Mouse (Mus musculus) cerebellum, adult 18-20 months (tissue): ENCODE measurements around the gene Tnfaip6.
A peak's percentile ranks its signal among the peaks of the same experiment; 100 is the strongest.

ENCODE experiments used
- DNase-seq, 2 experiments: peaks; one replicate each; pipeline ENCODE4 v3.0.0; 2021

Tnfaip6 gene

GRCm38 (mm10) chr2:52053502-52053901, 15.7 kb downstream of the Tnfaip6 start:
- DNase-seq: no peak

GRCm38 (mm10) chr2:52055616-52056015, 17.8 kb downstream of the Tnfaip6 start:
- DNase-seq: no peak

GRCm38 (mm10) chr2:52057099-52057498, 19.3 kb downstream of the Tnfaip6 start:
- DNase-seq: no peak

- DNase-seq: no peak
Observed at GRCm38 (mm10) chr2:52057681-52058080, 19.9 kb downstream of the Tnfaip6 start.

- DNase-seq: no peak
Observed at GRCm38 (mm10) chr2:52068641-52069040, 30.8 kb downstream of the Tnfaip6 start.

- DNase-seq: no peak
Observed at GRCm38 (mm10) chr2:52070816-52071215, 33.0 kb downstream of the Tnfaip6 start.

GRCm38 (mm10) chr2:52071241-52071991, 33.6 kb downstream of the Tnfaip6 start:
- no peak for DNase-seq

- DNase-seq: no peak
Observed at GRCm38 (mm10) chr2:52072065-52072490, 34.3 kb downstream of the Tnfaip6 start.

- DNase-seq: peak; percentile 90 to 94
Observed at GRCm38 (mm10) chr2:52072491-52073140, 34.8 kb downstream of the Tnfaip6 start, which contains the start of gene Rif1. TSS of gene Rif1 (plus strand) at chr2:52072832.

GRCm38 (mm10) chr2:52073141-52073904, 35.5 kb downstream of the Tnfaip6 start:
- peak in 1 of 2 experiments; percentile 45 for DNase-seq

- peak; percentile 33 to 38 for DNase-seq
Observed at GRCm38 (mm10) chr2:52078666-52079065, 40.9 kb downstream of the Tnfaip6 start.

- no peak for DNase-seq
Observed at GRCm38 (mm10) chr2:52084013-52084412, 46.2 kb downstream of the Tnfaip6 start.

GRCm38 (mm10) chr2:52084571-52084970, 46.8 kb downstream of the Tnfaip6 start:
- peak; percentile 74 to 80 for DNase-seq
